Mouse (Mus musculus) thymus, adult 2 months (tissue): Measurements from ENCODE around the gene Olfr314. TPM values are rescaled to one million over a fixed set of nuclear protein-coding genes. Genes with fewer than 3 reads are reported as not detected.
"Not testable (repeated sequence)": the region's sequence is repeated elsewhere in the genome, so short reads cannot be mapped to it uniquely, and the experiment has no call there.

Experiments used
- DNase-seq: peaks from one replicate; pipeline ENCODE4 v3.0.0; 2021
- H3K27ac ChIP-seq: fragments of 200-500 bp; 2 replicates; pipeline ENCODE4 v1.5.1; 2012; ENCODE audit warnings: low read length, control low read depth; ENCODE audit not compliant: control insufficient read depth, insufficient read depth
- H3K27me3 ChIP-seq: fragments of 200-500 bp; 2 replicates; pipeline ENCODE4 v1.6.1; 2012; ENCODE audit warnings: mild to moderate bottlenecking, low read length, moderate library complexity, mixed read lengths; ENCODE audit not compliant: control insufficient read depth, insufficient read depth
- H3K36me3 ChIP-seq: fragments of 200-500 bp; 2 replicates; pipeline ENCODE4 v1.6.1; 2012; ENCODE audit warnings: mild to moderate bottlenecking, low read length, moderate library complexity; ENCODE audit not compliant: control insufficient read depth, insufficient read depth
- H3K4me1 ChIP-seq: fragments of 200-500 bp; replicated peaks from 2 replicates; pipeline ENCODE4 v1.6.1; 2012; ENCODE audit warnings: low read length; ENCODE audit not compliant: control insufficient read depth, insufficient read depth
- H3K4me3 ChIP-seq: fragments of 200-500 bp; 2 replicates; pipeline ENCODE4 v1.5.1; 2012; ENCODE audit warnings: mild to moderate bottlenecking, low read length, control low read depth, moderate library complexity; ENCODE audit not compliant: control insufficient read depth, insufficient read depth
- CTCF ChIP-seq: fragments of 200-500 bp; IDR thresholded peaks from 2 replicates; pipeline ENCODE4 v1.5.1; 2012; ENCODE audit warnings: mild to moderate bottlenecking, control low read depth, low read length, moderate library complexity, borderline replicate concordance; ENCODE audit not compliant: control insufficient read depth, poor library complexity, insufficient read depth; ENCODE audit errors: extremely low read depth
- POLR2A ChIP-seq: fragments of 200-500 bp; IDR thresholded peaks from 2 replicates; pipeline ENCODE4 v1.6.1; 2012; ENCODE audit warnings: mild to moderate bottlenecking, low read length, control low read depth, moderate library complexity; ENCODE audit not compliant: control insufficient read depth, poor library complexity, insufficient read depth; ENCODE audit errors: extremely low read depth
- WGBS: fragments of 180-500 bp; shearing (Covaris S2); methylation state at CpG from one replicate; pipeline ENCODE4 v1.1.7; 2018; 5-methylcytosine and 5-hydroxymethylcytosine counted together
- polyA plus RNA-seq: library from polyadenylated mRNA; depleted of rRNA; stranded (reverse); fragments of >200 nt; gene quantifications from 2 replicates; pipeline ENCODE4 v1.2.3, GENCODE M21; 2012; rRNA removed

The Olfr314 gene
- 0.08 TPM in 1 of 2 replicates, not detected in the other for polyA plus RNA-seq

- no peak within 1 kb of the TSS for H3K27ac ChIP-seq
- H3K4me3 ChIP-seq: no peak within 1 kb of the TSS
- H3K36me3 ChIP-seq: no peaks in the 10 kb centered on the region
- peaks cover 17% of the 10 kb centered on the region for H3K4me1 ChIP-seq
- no peak for DNase-seq
- WGBS: 51% methylated on average over 6 of the region's 6 CpGs
- H3K27me3 ChIP-seq: no peaks in the 10 kb centered on the region
- TF ChIP-seq CTCF (no peak), POLR2A (no peak)
Observed at GRCm38 (mm10) chr11:58782480-58783089, at the start of gene Olfr314. Gene Olfr314, plus strand, starts transcription at chr11:58782952.

GRCm38 (mm10) chr11:58733372-58733771 lies 49.4 kb upstream of the Olfr314 start:
- H3K27ac ChIP-seq: no peak overlapping the region
- TF ChIP-seq CTCF: no peak
- no peaks in the 10 kb centered on the region for H3K27me3 ChIP-seq
- no peaks in the 10 kb centered on the region for H3K4me1 ChIP-seq
- WGBS: 66% methylated on average over 3 of the region's 3 CpGs
- no peak overlapping the region for H3K4me3 ChIP-seq
- no peak for DNase-seq
- no peaks in the 10 kb centered on the region for H3K36me3 ChIP-seq

GRCm38 (mm10) chr11:58738792-58739262 lies 43.9 kb upstream of the Olfr314 start, which contains the start of gene Olfr317:
Gene Olfr317, minus strand, starts transcription at chr11:58739212.
- Histone ChIP-seq H3K4me3 (no peak within 1 kb of the TSS), H3K27me3 (no peaks in the 10 kb centered on the region), H3K27ac (no peak within 1 kb of the TSS), H3K36me3 (no peaks in the 10 kb centered on the region), H3K4me1 (no peaks in the 10 kb centered on the region)
- no peak for TF ChIP-seq POLR2A
- TF ChIP-seq CTCF: no peak
- 83% methylated on average over 4 of the region's 4 CpGs for WGBS
- DNase-seq: no peak

- not testable (repeated sequence) for H3K4me1 ChIP-seq, H3K27ac ChIP-seq, H3K27me3 ChIP-seq, H3K36me3 ChIP-seq, H3K4me3 ChIP-seq, DNase-seq
- 81% methylated on average over 18 of the region's 18 CpGs for WGBS
Observed at GRCm38 (mm10) chr11:58751096-58751495, 31.7 kb upstream of the Olfr314 start.

- H3K27ac ChIP-seq: no peak within 1 kb of the TSS
- 98% methylated on average over 2 of the region's 2 CpGs for WGBS
Observed at GRCm38 (mm10) chr11:58752434-58752833, 30.3 kb upstream of the Olfr314 start, which contains the start of gene Olfr316. Gene Olfr316, plus strand, starts transcription at chr11:58752734.

GRCm38 (mm10) chr11:58772888-58773287 lies 9.9 kb upstream of the Olfr314 start, which contains the start of gene Olfr315:
Gene Olfr315, plus strand, starts transcription at chr11:58773188.
- DNase-seq: no peak
- Histone ChIP-seq H3K27me3 (no peaks in the 10 kb centered on the region), H3K4me3 (no peak within 1 kb of the TSS), H3K27ac (no peak within 1 kb of the TSS), H3K36me3 (no peaks in the 10 kb centered on the region), H3K4me1 (no peaks in the 10 kb centered on the region)
- TF ChIP-seq POLR2A: no peak

More at GRCm38 (mm10) chr11:58752434-58752833, 30.3 kb upstream of the Olfr314 start, which contains the start of gene Olfr316:
- no peak within 1 kb of the TSS for H3K4me3 ChIP-seq
- no peaks in the 10 kb centered on the region for H3K27me3 ChIP-seq
- TF ChIP-seq POLR2A (no peak), CTCF (no peak)
- DNase-seq: no peak
- no peaks in the 10 kb centered on the region for H3K4me1 ChIP-seq
- H3K36me3 ChIP-seq: no peaks in the 10 kb centered on the region

- 97% methylated on average over 2 of the region's 2 CpGs for WGBS
- H3K4me1 ChIP-seq: peaks cover 25% of the 10 kb centered on the region
- H3K27me3 ChIP-seq: no peaks in the 10 kb centered on the region
- TF ChIP-seq CTCF (no peak), POLR2A (no peak)
- H3K27ac ChIP-seq: no peak overlapping the region
- DNase-seq: no peak
- no peak overlapping the region for H3K4me3 ChIP-seq
- H3K36me3 ChIP-seq: no peaks in the 10 kb centered on the region
Observed at GRCm38 (mm10) chr11:58784182-58784581, 1.4 kb downstream of the Olfr314 start.
